Mouse (Mus musculus) G1E (cell line): ENCODE data around the gene Ipo13.

Experiments used
- CTCF ChIP-seq: IDR thresholded peaks from 2 replicates; pipeline ENCODE4 v1.5.1; 2012; ENCODE audit warnings: low read depth, low read length, inconsistent platforms, mixed read lengths
- POLR2AphosphoS5 ChIP-seq: IDR thresholded peaks from 2 replicates; pipeline ENCODE4 v1.6.1; 2012; ENCODE audit warnings: low read depth, low read length, inconsistent platforms; ENCODE audit not compliant: insufficient replicate concordance
- TAL1 ChIP-seq: conservative IDR thresholded peaks from 2 replicates; pipeline ENCODE4 v1.6.1; 2012; ENCODE audit warnings: low read depth, low read length, inconsistent platforms, mixed read lengths

- TF ChIP-seq POLR2AphosphoS5 (no peak), CTCF (no peak), TAL1 (no peak)
Measured at GRCm38 (mm10) chr4:117893376-117893775, 21.4 kb downstream of the Ipo13 start.
